Mouse (Mus musculus): ENCODE results near the gene Ighmbp2. TPM values are rescaled to one million over a fixed set of nuclear protein-coding genes. Genes with fewer than 3 reads are reported as not detected.

Gene Ighmbp2
- polyA plus RNA-seq, 1 experiment = 5.3 TPM

GRCm38 (mm10) chr19:3320801-3321200 lies 38.0 kb upstream of the Ighmbp2 start:
- no peaks in the 10 kb centered on the region for H3K79me3 ChIP-seq (ENCODE audit: low read depth)
- H3K79me2 ChIP-seq (ENCODE audit: control insufficient read depth, insufficient read depth) = peaks cover 7% of the 10 kb centered on the region
- H3K36me3 ChIP-seq (ENCODE audit: control insufficient read depth, insufficient read depth) = no peaks in the 10 kb centered on the region
- H3K4me3 ChIP-seq (ENCODE audit: insufficient read depth, poor library complexity, severe bottlenecking) = no peak overlapping the region
- H3ac ChIP-seq (ENCODE audit: control insufficient read depth, insufficient read length, low read depth) = no peak overlapping the region
- no peaks in the 10 kb centered on the region for H3K27me3 ChIP-seq (ENCODE audit: control insufficient read depth, insufficient read depth, insufficient read length)
- no peak for TF ChIP-seq CTCF (IDR thresholded peaks at IDR 0.05; ENCODE audit: control insufficient read depth, insufficient read depth, insufficient read length)
- TF ChIP-seq CEBPB (IDR thresholded peaks at IDR 0.05; ENCODE audit: low read depth) = no peak
- no peak for TF ChIP-seq MAX (IDR thresholded peaks at IDR 0.05)
- no peak for TF ChIP-seq MYOG (IDR thresholded peaks at IDR 0.05; ENCODE audit: control insufficient read depth, extremely low read depth, insufficient read length)
- TF ChIP-seq FOSL1 (IDR thresholded peaks at IDR 0.05; ENCODE audit: insufficient read depth, low read length, poor library complexity, severe bottlenecking) = no peak
- no peak for TF ChIP-seq USF1 (IDR thresholded peaks at IDR 0.05; ENCODE audit: low read depth)
- TF ChIP-seq MYOD1 (IDR thresholded peaks at IDR 0.05; ENCODE audit: control insufficient read depth, insufficient read length, low read depth) = no peak

- Histone ChIP-seq H3K36me3 (ENCODE audit: control insufficient read depth, insufficient read depth) (no peaks in the 10 kb centered on the region), H3K4me3 (ENCODE audit: insufficient read depth, poor library complexity, severe bottlenecking) (no peak overlapping the region), H3K79me2 (ENCODE audit: control insufficient read depth, insufficient read depth) (peaks cover 7% of the 10 kb centered on the region), H3ac (ENCODE audit: control insufficient read depth, insufficient read length, low read depth) (no peak overlapping the region), H3K79me3 (ENCODE audit: low read depth) (no peaks in the 10 kb centered on the region), H3K27me3 (ENCODE audit: control insufficient read depth, insufficient read depth, insufficient read length) (no peaks in the 10 kb centered on the region)
- TF ChIP-seq MYOD1 (IDR thresholded peaks at IDR 0.05; ENCODE audit: control insufficient read depth, insufficient read length, low read depth) = no peak
- no peak for TF ChIP-seq USF1 (IDR thresholded peaks at IDR 0.05; ENCODE audit: low read depth)
- no peak for TF ChIP-seq CEBPB (IDR thresholded peaks at IDR 0.05; ENCODE audit: low read depth)
- TF ChIP-seq MYOG (IDR thresholded peaks at IDR 0.05; ENCODE audit: control insufficient read depth, extremely low read depth, insufficient read length) = no peak
- no peak for TF ChIP-seq FOSL1 (IDR thresholded peaks at IDR 0.05; ENCODE audit: insufficient read depth, low read length, poor library complexity, severe bottlenecking)
- no peak for TF ChIP-seq MAX (IDR thresholded peaks at IDR 0.05)
Observed at GRCm38 (mm10) chr19:3320086-3320485, 37.3 kb upstream of the Ighmbp2 start.

- H3ac ChIP-seq (ENCODE audit: control insufficient read depth, insufficient read length, low read depth) = no peak overlapping the region
Observed at GRCm38 (mm10) chr19:3319341-3319740, 36.5 kb upstream of the Ighmbp2 start.

DNA sequence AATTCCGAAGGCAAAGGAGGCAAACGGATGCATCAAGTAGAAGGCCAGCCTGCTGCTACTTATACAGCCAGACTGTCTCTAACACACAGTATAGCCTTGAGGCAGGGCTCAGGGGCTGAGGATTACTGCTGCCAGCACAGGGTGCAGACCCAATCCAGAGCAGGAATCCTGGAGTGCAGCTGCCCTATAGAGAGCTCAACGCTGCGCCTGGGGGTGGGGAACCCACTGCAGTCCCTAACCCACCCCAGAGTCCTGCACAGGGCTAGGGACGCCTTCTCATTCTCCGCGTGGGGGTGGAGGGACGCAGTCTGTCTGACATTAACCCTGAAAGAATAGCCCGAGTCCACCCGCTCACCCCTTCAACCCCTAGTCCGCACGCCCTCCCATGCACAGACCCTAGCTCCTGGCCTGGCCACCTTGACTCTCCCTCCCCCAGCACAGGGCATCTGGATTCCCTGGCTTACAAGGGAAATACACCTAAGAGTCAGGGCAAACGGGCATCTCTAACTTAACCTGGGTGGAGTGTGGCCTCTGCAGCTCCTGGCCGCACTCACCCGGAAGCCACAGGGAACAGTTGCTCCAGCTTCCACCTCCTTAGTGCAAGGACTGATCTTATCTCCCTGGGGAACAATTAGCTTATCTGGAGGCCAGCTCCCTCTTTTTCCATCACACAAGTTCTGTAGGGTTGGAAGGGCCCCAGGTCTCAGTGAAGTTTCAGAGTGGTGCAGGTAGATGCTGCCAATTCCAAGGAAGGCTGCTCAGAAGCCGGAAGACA lies 24.5 kb upstream of the Ighmbp2 start:
- H3ac ChIP-seq (ENCODE audit: control insufficient read depth, insufficient read length, low read depth) = no peak overlapping the region
- peaks cover 38% of the 10 kb centered on the region for H3K27me3 ChIP-seq (ENCODE audit: control insufficient read depth, insufficient read depth, insufficient read length)
- H3K36me3 ChIP-seq (ENCODE audit: control insufficient read depth, insufficient read depth) = no peaks in the 10 kb centered on the region
- no peak overlapping the region for H3K4me3 ChIP-seq (ENCODE audit: insufficient read depth, poor library complexity, severe bottlenecking)
- no peaks in the 10 kb centered on the region for H3K79me3 ChIP-seq (ENCODE audit: low read depth)
- TF ChIP-seq USF1 (IDR thresholded peaks at IDR 0.05; ENCODE audit: low read depth) = no peak
- TF ChIP-seq MAX (IDR thresholded peaks at IDR 0.05) = no peak
- no peak for TF ChIP-seq CEBPB (IDR thresholded peaks at IDR 0.05; ENCODE audit: low read depth)
- no peak for TF ChIP-seq CTCF (IDR thresholded peaks at IDR 0.05; ENCODE audit: control insufficient read depth, insufficient read depth, insufficient read length)
- no peak for TF ChIP-seq MYOG (IDR thresholded peaks at IDR 0.05; ENCODE audit: control insufficient read depth, extremely low read depth, insufficient read length)
- TF ChIP-seq MYOD1 (IDR thresholded peaks at IDR 0.05; ENCODE audit: control insufficient read depth, insufficient read length, low read depth) = no peak
- TF ChIP-seq FOSL1 (IDR thresholded peaks at IDR 0.05; ENCODE audit: insufficient read depth, low read length, poor library complexity, severe bottlenecking) = no peak
- H3K79me2 ChIP-seq (ENCODE audit: control insufficient read depth, insufficient read depth) = no peaks in the 10 kb centered on the region

More at GRCm38 (mm10) chr19:3319341-3319740, 36.5 kb upstream of the Ighmbp2 start:
- no peak overlapping the region for H3K4me3 ChIP-seq (ENCODE audit: insufficient read depth, poor library complexity, severe bottlenecking)
- peaks cover under 1% of the 10 kb centered on the region for H3K79me2 ChIP-seq (ENCODE audit: control insufficient read depth, insufficient read depth)
- TF ChIP-seq MYOD1 (IDR thresholded peaks at IDR 0.05; ENCODE audit: control insufficient read depth, insufficient read length, low read depth) (no peak), CEBPB (IDR thresholded peaks at IDR 0.05; ENCODE audit: low read depth) (no peak), MAX (IDR thresholded peaks at IDR 0.05) (no peak), CTCF (IDR thresholded peaks at IDR 0.05; ENCODE audit: control insufficient read depth, insufficient read depth, insufficient read length) (no peak), MYOG (IDR thresholded peaks at IDR 0.05; ENCODE audit: control insufficient read depth, extremely low read depth, insufficient read length) (no peak), USF1 (IDR thresholded peaks at IDR 0.05; ENCODE audit: low read depth) (no peak), FOSL1 (IDR thresholded peaks at IDR 0.05; ENCODE audit: insufficient read depth, low read length, poor library complexity, severe bottlenecking) (no peak)
- H3K79me3 ChIP-seq (ENCODE audit: low read depth) = no peaks in the 10 kb centered on the region
- no peaks in the 10 kb centered on the region for H3K27me3 ChIP-seq (ENCODE audit: control insufficient read depth, insufficient read depth, insufficient read length)
- no peaks in the 10 kb centered on the region for H3K36me3 ChIP-seq (ENCODE audit: control insufficient read depth, insufficient read depth)

DNA sequence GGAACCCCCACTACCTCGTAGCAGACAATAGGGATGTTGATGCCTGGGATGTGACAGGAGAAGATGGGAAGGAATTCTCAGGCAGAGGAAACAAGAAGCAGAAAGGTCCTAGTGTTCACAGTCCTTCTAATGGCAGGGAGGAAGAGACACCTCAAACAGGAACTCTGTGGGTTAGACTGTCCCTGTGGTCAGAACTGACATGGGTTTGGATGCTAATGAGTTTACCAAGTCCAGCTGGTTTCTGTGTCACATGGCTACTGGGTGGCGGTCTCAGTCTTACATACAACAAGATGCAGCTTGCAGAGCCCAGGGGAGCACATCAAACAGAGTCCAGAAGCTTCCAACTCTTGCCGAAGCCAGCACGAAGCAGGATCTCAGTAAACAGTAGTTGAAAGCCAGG lies 21.2 kb upstream of the Ighmbp2 start:
- Histone ChIP-seq H3K27me3 (ENCODE audit: control insufficient read depth, insufficient read depth, insufficient read length) (peaks cover 38% of the 10 kb centered on the region), H3K36me3 (ENCODE audit: control insufficient read depth, insufficient read depth) (no peaks in the 10 kb centered on the region), H3K4me3 (ENCODE audit: insufficient read depth, poor library complexity, severe bottlenecking) (no peak overlapping the region), H3ac (ENCODE audit: control insufficient read depth, insufficient read length, low read depth) (no peak overlapping the region), H3K79me2 (ENCODE audit: control insufficient read depth, insufficient read depth) (no peaks in the 10 kb centered on the region), H3K79me3 (ENCODE audit: low read depth) (peaks cover 2% of the 10 kb centered on the region)
- no peak for TF ChIP-seq MAX (IDR thresholded peaks at IDR 0.05)
- TF ChIP-seq CTCF (IDR thresholded peaks at IDR 0.05; ENCODE audit: control insufficient read depth, insufficient read depth, insufficient read length) = no peak
- TF ChIP-seq USF1 (IDR thresholded peaks at IDR 0.05; ENCODE audit: low read depth) = no peak
- TF ChIP-seq CEBPB (IDR thresholded peaks at IDR 0.05; ENCODE audit: low read depth) = no peak

Measured in C2C12 (cell line).